Mouse (Mus musculus) bone marrow macrophage, adult 2 months (primary cell): ENCODE results near the gene Pde11a. TPM values are rescaled to one million over a fixed set of nuclear protein-coding genes. Genes with fewer than 3 reads are reported as not detected.
A peak's percentile ranks its signal among the peaks of the same experiment; 100 is the strongest.

Experiments used
- H3K27ac ChIP-seq: 2 replicates; pipeline ENCODE4 v1.5.1; 2012; ENCODE audit warnings: low read depth, low read length; ENCODE audit not compliant: insufficient read depth
- H3K4me1 ChIP-seq: 2 replicates; pipeline ENCODE4 v1.6.1; 2012; ENCODE audit warnings: low read length; ENCODE audit not compliant: control insufficient read depth, insufficient read depth
- H3K4me3 ChIP-seq: 2 replicates; pipeline ENCODE4 v1.5.1; 2012; ENCODE audit warnings: mild to moderate bottlenecking, low read length, moderate library complexity; ENCODE audit not compliant: insufficient read depth
- CTCF ChIP-seq: IDR thresholded peaks from 2 replicates; pipeline ENCODE4 v1.5.1; 2012; ENCODE audit warnings: low read depth, mild to moderate bottlenecking, low read length, moderate library complexity
- POLR2A ChIP-seq: IDR thresholded peaks from 2 replicates; pipeline ENCODE4 v1.6.1; 2012; ENCODE audit warnings: mild to moderate bottlenecking, low read depth, low read length, borderline replicate concordance
- polyA plus RNA-seq: library from polyadenylated mRNA; stranded (reverse); fragments of >200 nt; gene quantifications from 2 replicates; pipeline ENCODE4 v1.2.4, GENCODE M21; 2012; ENCODE audit not compliant: missing spikeins, insufficient read depth, insufficient read length

The Pde11a gene
- polyA plus RNA-seq, 1 experiment, result not detected

DNA sequence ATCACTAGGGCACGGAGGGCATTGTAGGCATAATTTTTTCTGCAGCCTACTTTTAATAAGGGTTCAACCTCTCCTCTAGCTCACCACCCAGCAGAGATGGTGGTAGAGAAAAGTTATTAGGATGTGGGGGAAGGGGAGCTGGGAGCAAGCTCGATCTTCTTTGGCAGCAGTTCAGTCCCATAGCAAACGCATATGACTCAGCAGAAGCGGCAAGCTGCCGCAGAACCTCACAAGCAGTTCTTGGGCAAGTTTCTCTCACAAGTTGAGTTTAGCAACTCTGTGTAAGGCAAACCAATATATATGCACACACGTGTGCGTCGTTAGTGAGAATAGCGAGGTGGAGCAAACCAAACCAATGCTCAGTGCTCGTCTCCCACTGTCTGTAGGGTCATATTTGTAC is 72.0 kb downstream of the Pde11a start:
- Histone ChIP-seq H3K4me3 (no peak overlapping the region), H3K4me1 (no peaks in the 10 kb centered on the region), H3K27ac (no peak overlapping the region)
- TF ChIP-seq POLR2A (no peak), CTCF (no peak)

DNA sequence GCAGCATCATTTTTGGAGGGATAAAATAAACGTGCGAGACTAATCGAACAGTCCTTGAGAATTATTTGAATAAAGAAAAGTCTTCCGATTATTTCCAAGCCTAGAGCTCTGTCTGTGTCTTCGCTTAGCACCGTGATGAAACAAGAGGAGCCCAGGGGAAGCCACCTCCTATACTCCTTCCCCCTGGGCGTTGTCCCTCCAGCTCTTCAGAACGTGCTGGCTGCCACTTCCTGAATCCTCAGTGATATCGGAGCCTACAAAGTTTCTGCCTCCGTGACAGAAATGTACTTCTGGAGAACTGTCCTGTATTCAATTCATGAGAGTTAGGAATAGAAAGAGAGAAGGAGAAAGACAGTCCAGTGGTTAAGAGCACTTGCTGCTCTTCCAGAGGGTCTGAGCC is 74.3 kb downstream of the Pde11a start:
- H3K4me1 ChIP-seq, result no peaks in the 10 kb centered on the region
- no peak overlapping the region for H3K4me3 ChIP-seq
- H3K27ac ChIP-seq, result no peak overlapping the region
- TF ChIP-seq CTCF, result no peak
- no peak for TF ChIP-seq POLR2A

DNA sequence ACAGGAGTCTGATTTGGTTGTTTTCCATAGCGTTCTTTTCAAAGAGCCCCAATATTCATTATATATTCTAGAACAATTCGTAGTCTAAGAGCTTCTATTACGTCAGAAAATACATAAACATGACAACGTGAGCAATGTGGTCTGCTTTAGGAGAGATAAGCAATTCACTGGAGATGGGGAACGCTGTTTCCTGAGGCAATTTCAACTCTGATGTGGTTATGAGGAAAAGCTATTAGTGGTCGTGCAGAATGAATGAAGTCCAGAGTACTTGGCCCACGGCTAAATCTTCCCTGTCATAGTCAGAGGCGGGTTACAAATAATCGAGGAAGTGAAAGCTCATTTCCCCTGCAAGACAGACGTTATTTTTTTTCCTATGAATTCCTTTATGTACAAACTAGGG is 75.9 kb downstream of the Pde11a start:
- H3K27ac ChIP-seq, result no peak overlapping the region
- TF ChIP-seq POLR2A (no peak), CTCF (no peak)
- no peaks in the 10 kb centered on the region for H3K4me1 ChIP-seq
- H3K4me3 ChIP-seq, result no peak overlapping the region

DNA sequence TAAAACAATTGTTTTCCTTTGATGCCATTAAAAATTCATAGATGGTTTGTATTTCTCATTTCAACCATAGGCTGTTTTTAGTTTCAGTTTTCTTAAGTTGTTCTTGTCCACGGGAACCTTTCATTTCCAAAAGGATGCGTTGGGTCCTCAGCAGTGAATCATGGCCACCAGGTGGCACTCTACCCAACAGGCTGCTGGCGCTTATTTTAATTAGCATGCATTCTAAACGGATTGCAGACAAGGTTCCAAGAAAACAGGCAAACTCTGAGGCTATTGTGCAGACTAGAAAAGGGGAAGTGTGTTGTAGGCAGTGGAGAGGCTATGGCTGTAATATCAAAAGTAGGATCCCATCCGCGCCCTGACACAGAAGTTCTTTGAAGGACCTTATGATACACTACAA is 83.7 kb downstream of the Pde11a start:
- TF ChIP-seq CTCF, result peak; percentile 83
- TF ChIP-seq POLR2A, result no peak
- H3K27ac ChIP-seq, result no peak overlapping the region
- no peak overlapping the region for H3K4me3 ChIP-seq
- H3K4me1 ChIP-seq, result no peaks in the 10 kb centered on the region

DNA sequence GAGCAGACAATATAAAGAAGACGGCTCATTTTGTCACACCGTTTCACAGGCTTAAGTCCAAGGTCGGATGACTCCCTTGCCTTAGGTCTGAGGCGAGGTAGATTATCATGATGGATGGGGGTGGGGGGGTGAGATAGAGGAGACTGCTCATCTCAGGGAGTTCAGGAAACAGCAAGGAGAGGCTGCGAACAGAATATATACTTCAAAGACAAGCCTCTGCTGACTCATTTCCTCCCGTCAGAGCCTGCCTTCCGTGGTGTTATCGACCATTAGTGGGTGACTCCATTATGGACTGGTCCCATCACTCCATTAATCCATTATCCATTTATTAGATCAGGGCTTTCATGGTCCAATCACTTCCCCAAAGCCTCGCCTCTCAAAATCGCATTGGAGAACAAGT is 87.2 kb downstream of the Pde11a start:
- no peak for TF ChIP-seq CTCF
- Histone ChIP-seq H3K4me1 (no peaks in the 10 kb centered on the region), H3K27ac (no peak overlapping the region), H3K4me3 (no peak overlapping the region)

DNA sequence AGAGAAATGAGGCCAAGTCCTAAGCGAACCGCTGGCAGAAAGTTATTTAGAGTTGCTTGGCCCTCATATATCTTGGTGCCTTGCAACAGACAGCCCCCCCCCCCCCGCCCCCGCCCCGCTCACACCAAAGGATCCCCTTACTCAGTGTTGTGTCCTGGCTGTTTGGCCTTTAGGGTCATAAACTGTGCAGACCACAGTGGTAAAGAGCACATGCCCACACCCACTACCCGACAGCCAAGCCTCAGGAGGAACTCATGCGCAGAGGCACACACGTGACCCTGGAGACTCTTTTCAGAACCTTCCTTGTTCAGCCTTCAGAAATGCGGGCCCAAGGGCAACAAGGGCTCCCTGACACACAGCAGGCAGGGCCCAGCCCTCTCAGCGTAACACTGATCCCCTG is 90.3 kb downstream of the Pde11a start:
- TF ChIP-seq POLR2A (no peak), CTCF (no peak)
- Histone ChIP-seq H3K4me1 (no peaks in the 10 kb centered on the region), H3K27ac (no peak overlapping the region), H3K4me3 (no peak overlapping the region)

DNA sequence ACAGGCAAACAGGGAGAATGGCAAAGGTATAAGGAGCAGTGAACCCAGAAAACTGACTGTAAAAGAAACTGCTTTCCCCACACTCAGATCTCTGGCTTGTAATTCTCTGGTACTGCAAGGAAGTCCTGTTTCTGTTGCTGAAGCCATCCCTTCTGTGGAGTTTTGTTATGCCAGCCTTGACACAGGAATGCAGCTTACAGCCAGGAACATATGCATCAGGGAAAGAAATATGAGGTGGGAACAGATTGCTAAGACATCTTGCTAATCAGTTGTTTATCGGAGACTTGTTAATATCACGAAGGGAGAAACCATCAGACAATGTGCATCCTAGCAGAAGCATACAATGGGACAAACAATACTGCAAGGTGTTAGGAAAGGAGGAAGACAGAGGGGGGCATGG is 99.4 kb downstream of the Pde11a start:
- H3K4me1 ChIP-seq, result no peaks in the 10 kb centered on the region
- H3K4me3 ChIP-seq, result no peak overlapping the region
- H3K27ac ChIP-seq, result no peak overlapping the region
- TF ChIP-seq CTCF (no peak), POLR2A (no peak)

DNA sequence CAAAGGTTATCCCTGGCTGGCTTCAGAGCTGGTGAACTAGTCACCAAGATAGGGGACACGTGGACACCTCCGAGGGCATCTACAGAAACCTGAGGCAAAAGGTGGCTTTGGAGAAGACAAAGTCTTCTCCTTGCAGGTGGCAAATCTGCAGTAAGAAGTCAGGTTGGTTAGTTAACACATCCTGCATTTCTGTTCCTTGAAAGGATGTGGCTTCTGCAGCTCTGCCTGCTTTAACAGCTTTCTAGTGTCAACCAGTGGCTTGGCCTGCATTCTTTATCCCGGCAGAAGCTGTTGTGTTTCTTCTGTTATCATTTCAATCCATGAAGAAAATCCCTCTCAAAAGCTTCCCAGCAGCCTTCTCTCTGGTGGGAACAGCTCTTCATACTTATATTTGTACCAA is 100.1 kb downstream of the Pde11a start:
- no peak overlapping the region for H3K27ac ChIP-seq

DNA sequence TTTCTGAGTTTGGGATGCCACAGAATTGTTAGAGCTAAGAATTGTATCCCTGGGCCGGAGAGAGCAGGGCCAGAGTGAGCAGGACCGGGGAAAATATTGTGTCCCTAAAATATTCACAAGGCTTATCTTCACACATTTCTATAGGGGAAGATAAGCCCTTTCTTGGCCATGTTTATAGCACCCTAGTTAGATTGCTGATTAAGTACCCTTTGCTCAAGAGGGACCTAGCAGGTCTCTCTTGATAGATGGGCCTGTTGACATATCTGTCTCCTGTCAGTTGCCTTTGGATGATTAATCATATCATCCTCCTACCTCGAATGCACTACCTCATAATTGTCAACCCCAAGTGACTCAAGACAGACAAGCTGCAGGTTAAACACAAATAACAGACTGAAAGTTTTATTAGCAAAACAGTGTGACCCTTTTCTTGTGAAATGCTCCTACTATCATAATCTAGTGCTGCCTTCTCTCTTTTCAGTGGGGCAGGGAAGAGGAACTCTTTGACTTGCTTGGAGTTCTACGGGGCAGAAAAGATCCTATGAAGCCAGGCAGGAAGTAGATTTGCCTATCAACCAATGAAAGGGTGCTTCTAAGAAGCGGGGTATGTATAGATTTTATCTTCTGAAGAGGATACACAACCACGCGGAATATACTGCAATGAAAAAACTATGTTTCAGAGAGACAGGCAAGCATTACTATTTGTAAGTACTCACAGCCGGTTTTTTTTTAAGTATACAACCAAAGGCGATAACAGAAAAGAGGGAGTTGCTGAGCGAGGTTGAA is 100.7 kb downstream of the Pde11a start:
- no peak overlapping the region for H3K27ac ChIP-seq
- TF ChIP-seq CTCF (no peak), POLR2A (no peak)
- no peak overlapping the region for H3K4me3 ChIP-seq
- H3K4me1 ChIP-seq, result no peaks in the 10 kb centered on the region

More for the DNA sequence above, 100.1 kb downstream of the Pde11a start:
- no peak for TF ChIP-seq CTCF
- no peak for TF ChIP-seq POLR2A
- Histone ChIP-seq H3K4me1 (no peaks in the 10 kb centered on the region), H3K4me3 (no peak overlapping the region)

DNA sequence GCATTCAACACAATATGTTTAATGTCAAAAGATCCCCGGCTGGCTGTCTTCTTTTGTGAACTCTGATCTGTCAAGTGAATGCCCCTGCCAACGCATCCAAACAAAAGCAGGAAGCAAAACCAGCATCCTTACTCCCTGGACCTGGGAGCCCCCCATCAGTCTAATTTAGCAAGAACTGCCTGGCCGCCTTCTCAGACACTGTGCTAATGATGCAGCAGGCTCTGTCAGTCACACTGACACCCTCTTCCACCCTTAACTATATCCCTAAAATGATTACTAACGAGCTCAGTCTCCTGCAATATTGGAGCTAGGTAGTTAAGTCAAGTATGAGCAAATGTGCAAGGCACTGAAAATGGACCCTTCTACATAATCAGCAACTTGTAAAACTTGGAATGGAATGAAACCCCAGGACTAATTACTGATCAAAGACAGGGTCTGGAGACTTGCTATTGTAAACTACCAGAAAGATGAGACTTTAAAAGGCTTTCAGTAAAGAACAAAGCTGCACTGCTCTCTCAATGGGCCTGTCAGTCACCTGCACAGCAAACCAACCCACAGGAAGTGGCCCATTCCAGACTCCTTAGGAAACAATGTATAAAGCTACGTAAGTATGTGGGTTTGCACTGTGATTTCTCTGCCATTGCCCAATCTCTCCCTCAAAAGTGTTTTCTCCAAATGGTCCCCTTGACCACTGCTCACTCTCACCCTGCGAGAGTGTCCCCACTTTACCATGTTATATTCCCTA is 118.0 kb downstream of the Pde11a start:
- Histone ChIP-seq H3K4me3 (no peak overlapping the region), H3K27ac (no peak overlapping the region), H3K4me1 (no peaks in the 10 kb centered on the region)
- no peak for TF ChIP-seq CTCF
